Mouse (Mus musculus) heart, postnatal 25 days (tissue): ENCODE measurements around the gene Spert. TPM values are rescaled to one million over a fixed set of nuclear protein-coding genes. Genes with fewer than 3 reads are reported as not detected.

Experiments used
- total RNA-seq, 2 experiments: library from RNA; stranded (reverse); gene quantifications; 2 replicates each; pipeline ENCODE4 v1.2.3; 2021

Gene Spert
- total RNA-seq, 2 experiments from 2014 or later = not detected

Other genes starting within 250 kb of the Spert start
- gene Siah3, start 137.1 kb downstream of the Spert start, total RNA-seq = not detected
- not detected for gene Erich6b, start 49.1 kb upstream of the Spert start, total RNA-seq
- 10 to 100 TPM; 13.0 to 13.5 TPM for gene Cog3, start 161.4 kb upstream of the Spert start, total RNA-seq
- gene Slc25a30, start 193.9 kb upstream of the Spert start, total RNA-seq = 10 to 100 TPM; 11.5 to 12.6 TPM